In genomic region chr17:12451234-12451633, GRCm38 (mm10) we compare ENCODE assay signal across 12 mouse cellular contexts. TPM values are rescaled to one million over a fixed set of nuclear protein-coding genes. Genes with fewer than 3 reads are reported as not detected.
DNase-seq lines count a peak whose midpoint lies in the region; ATAC-seq and TF ChIP-seq lines count a peak whose summit lies in the region.
"Had no signal": no experiment of that assay in that cellular context is flagged by ENCODE, and none has a peak within 500 bp of the region (broad histone marks: within the 10 kb centered on the region; RNA-seq: fewer than 3 reads in every experiment).

No protein-coding gene starts in this region.

- no peak for ATAC-seq in heart, postnatal 0 days (ENCODE audit: insufficient read depth, low read depth)
- no peak for ATAC-seq in heart, embryonic 12.5 days (ENCODE audit: insufficient number of reproducible peaks, low FRiP score)
- ATAC-seq in liver, postnatal 0 days = no peak
- no peak for ATAC-seq in intestine, postnatal 0 days
- ATAC-seq: activated CD4-positive, CD25-positive, alpha-beta regulatory T cell, adult 4 months had no signal

- no peak overlapping the region for H3K4me2 ChIP-seq in heart, postnatal 0 days (ENCODE audit: low read depth, low read length)
- H3K4me2 ChIP-seq in heart, embryonic 12.5 days = no peak overlapping the region
- no peak overlapping the region for H3K4me2 ChIP-seq in liver, postnatal 0 days (ENCODE audit: low read depth, low read length)
- H3K4me2 ChIP-seq in intestine, postnatal 0 days (replicated peaks; ENCODE audit: low read depth) = no peak overlapping the region
- H3K4me2 ChIP-seq: forebrain, embryonic 12.5 days had no signal

- H3K9me3 ChIP-seq in heart, postnatal 0 days (replicated peaks; ENCODE audit: control insufficient read depth, low read length) = no peaks in the 10 kb centered on the region
- no peaks in the 10 kb centered on the region for H3K9me3 ChIP-seq in heart, embryonic 12.5 days (replicated peaks)
- no peaks in the 10 kb centered on the region for H3K9me3 ChIP-seq in liver, postnatal 0 days (ENCODE audit: low read length)
- no peaks in the 10 kb centered on the region for H3K9me3 ChIP-seq in intestine, postnatal 0 days (ENCODE audit: control insufficient read depth)
- H3K9me3 ChIP-seq: forebrain, embryonic 12.5 days; megakaryocyte, embryonic 14.5 days had no signal

- no peak for DNase-seq in heart, postnatal 0 days (ENCODE audit: low spot score)
- no peak for DNase-seq in liver, postnatal 0 days
- DNase-seq in liver (no peak), ZHBTc4 (ENCODE audit: low read depth, low spot score) (peak; percentile 20)
- DNase-seq in testis, postnatal 10 days (ENCODE audit: low spot score) = no peak
- DNase-seq: kidney, postnatal 25 days; left cerebral cortex, postnatal 4 days had no signal

- H3K36me3 ChIP-seq in heart, postnatal 0 days (replicated peaks; ENCODE audit: control insufficient read depth, insufficient read depth, low read length) = no peaks in the 10 kb centered on the region
- H3K36me3 ChIP-seq in heart, embryonic 12.5 days = no peaks in the 10 kb centered on the region
- H3K36me3 ChIP-seq in liver, postnatal 0 days (replicated peaks; ENCODE audit: insufficient read depth, low read length) = no peaks in the 10 kb centered on the region
- H3K36me3 ChIP-seq in intestine, postnatal 0 days (ENCODE audit: control insufficient read depth, insufficient read depth) = no peaks in the 10 kb centered on the region
- H3K36me3 ChIP-seq: forebrain, embryonic 12.5 days had no signal

- H3K27me3 ChIP-seq in heart, postnatal 0 days (ENCODE audit: control insufficient read depth, insufficient read depth, low read length) = no peaks in the 10 kb centered on the region
- peaks cover 11% of the 10 kb centered on the region; the same call in 1 of the 2 replicates for H3K27me3 ChIP-seq in heart, embryonic 12.5 days (replicated peaks)
- H3K27me3 ChIP-seq in liver, postnatal 0 days (ENCODE audit: insufficient read depth, low read length) = no peaks in the 10 kb centered on the region
- H3K27me3 ChIP-seq in intestine, postnatal 0 days (replicated peaks; ENCODE audit: control insufficient read depth, insufficient read depth, low read length) = no peaks in the 10 kb centered on the region
- H3K27me3 ChIP-seq: forebrain, embryonic 12.5 days; megakaryocyte, embryonic 14.5 days had no signal

- no peak overlapping the region for H3K4me3 ChIP-seq in heart, postnatal 0 days (ENCODE audit: low read depth, low read length)
- H3K4me3 ChIP-seq in heart, embryonic 12.5 days = no peak overlapping the region
- no peak overlapping the region for H3K4me3 ChIP-seq in liver, postnatal 0 days (ENCODE audit: low read depth, low read length)
- no peak overlapping the region for H3K4me3 ChIP-seq in intestine, postnatal 0 days (ENCODE audit: low read depth, low read length)
- H3K4me3 ChIP-seq: forebrain, embryonic 12.5 days; megakaryocyte, embryonic 14.5 days had no signal

- WGBS in heart, postnatal 0 days = 56% methylated on average over 4 of the region's 4 CpGs
- WGBS in heart, embryonic 12.5 days = 50% methylated on average over 4 of the region's 4 CpGs
- 75% methylated on average over 4 of the region's 4 CpGs for WGBS in liver, postnatal 0 days (ENCODE audit: insufficient replicate concordance)
- 47% methylated on average over 4 of the region's 4 CpGs for WGBS in intestine, postnatal 0 days

- TF ChIP-seq EP300 in heart, postnatal 0 days (IDR thresholded peaks at IDR 0.05; ENCODE audit: low read depth) = no peak
- no peak for TF ChIP-seq EP300 in liver, postnatal 0 days (IDR thresholded peaks at IDR 0.05; ENCODE audit: low read depth)

- H3K4me1 ChIP-seq in heart, postnatal 0 days (ENCODE audit: control insufficient read depth, insufficient read depth) = no peaks in the 10 kb centered on the region
- H3K4me1 ChIP-seq in heart, embryonic 12.5 days (replicated peaks) = peaks cover 6% of the 10 kb centered on the region
- H3K4me1 ChIP-seq in liver, postnatal 0 days (ENCODE audit: insufficient read depth) = no peaks in the 10 kb centered on the region
- no peaks in the 10 kb centered on the region for H3K4me1 ChIP-seq in intestine, postnatal 0 days (replicated peaks; ENCODE audit: control insufficient read depth, insufficient read depth, low read length)

- peak; percentile 51 for TF ChIP-seq CTCF in heart, postnatal 0 days (IDR thresholded peaks at IDR 0.05; ENCODE audit: low read depth)
- TF ChIP-seq CTCF in liver, postnatal 0 days (IDR thresholded peaks at IDR 0.05; ENCODE audit: low read depth) = peak; percentile 25
- peak; percentile 72 for TF ChIP-seq CTCF in intestine, postnatal 0 days (IDR thresholded peaks at IDR 0.05; ENCODE audit: low read depth)

- H3K27ac ChIP-seq in heart, postnatal 0 days (ENCODE audit: low read depth) = no peak overlapping the region
- no peak overlapping the region for H3K27ac ChIP-seq in heart, embryonic 12.5 days (ENCODE audit: poor library complexity, severe bottlenecking)
- H3K27ac ChIP-seq in liver, postnatal 0 days (ENCODE audit: low read depth) = no peak overlapping the region
- no peak overlapping the region for H3K27ac ChIP-seq in intestine, postnatal 0 days (ENCODE audit: low read depth, low read length)
- H3K27ac ChIP-seq: forebrain, embryonic 12.5 days had no signal

- H3K9ac ChIP-seq in heart, postnatal 0 days (replicated peaks; ENCODE audit: low read depth, low read length) = no peak overlapping the region
- no peak overlapping the region for H3K9ac ChIP-seq in heart, embryonic 12.5 days
- no peak overlapping the region for H3K9ac ChIP-seq in liver, postnatal 0 days (replicated peaks)
- H3K9ac ChIP-seq in intestine, postnatal 0 days (ENCODE audit: low read depth, low read length) = no peak overlapping the region
- H3K9ac ChIP-seq: forebrain, embryonic 12.5 days had no signal

RNA-seq across cellular contexts. Expression of gene Slc22a3, which starts 56.3 kb away (rescaled TPM):
- 0.04 TPM in 2 replicates for total RNA-seq in heart, postnatal 0 days (2014; rRNA removed; ENCODE audit: low replicate concordance)
- polyA plus RNA-seq in heart, postnatal 0 days (2015; fragmentation: Nextera tagmentation; extraction: Ambion mirVana) = 0.41 and 0.52 TPM in 2 replicates
- polyA plus RNA-seq in heart, embryonic 12.5 days (2016; fragmentation: Nextera tagmentation; extraction: Ambion mirVana) = 0.22 and 0.27 TPM in 2 replicates
- polyA plus RNA-seq in liver, postnatal 0 days (2015; fragmentation: Nextera tagmentation; extraction: Ambion mirVana) = 0.65 TPM in 2 replicates
- 0.20 and 0.22 TPM in 2 replicates for polyA plus RNA-seq in intestine, postnatal 0 days (2015; fragmentation: Nextera tagmentation; extraction: Ambion mirVana)
- polyA plus RNA-seq: activated CD4-positive, CD25-positive, alpha-beta regulatory T cell, adult 4 months; forebrain, embryonic 12.5 days had no signal
